Mouse (Mus musculus): ENCODE data around the gene Gm20479. TPM values are rescaled to one million over a fixed set of nuclear protein-coding genes. Genes with fewer than 3 reads are reported as not detected.

Gene Gm20479
- total RNA-seq, 2 experiments from 2014 or later, result not detected

- DNase-seq, result peak; percentile 87
- intact Hi-C loops (cut with DNase I), result no loop called here
Measured at GRCm38 (mm10) chr7:27315958-27316357, 41.3 kb downstream of the Gm20479 start.

- intact Hi-C loops (cut with DNase I), result no loop called here
- DNase-seq, result no peak
Measured at GRCm38 (mm10) chr7:27314393-27314792, 42.8 kb downstream of the Gm20479 start.

- intact Hi-C loops (cut with DNase I), result no loop called here
Measured at GRCm38 (mm10) chr7:27311651-27312284, 45.5 kb downstream of the Gm20479 start.

GRCm38 (mm10) chr7:27310996-27311535 is 46.2 kb downstream of the Gm20479 start:
- no peak for DNase-seq
- intact Hi-C loops (cut with DNase I), result no loop called here

More at GRCm38 (mm10) chr7:27311651-27312284, 45.5 kb downstream of the Gm20479 start:
- DNase-seq, result no peak

GRCm38 (mm10) chr7:27310306-27310705 is 46.9 kb downstream of the Gm20479 start:
- DNase-seq, result peak; percentile 91
- intact Hi-C loops (cut with DNase I), result no loop called here

- DNase-seq, result no peak
- intact Hi-C loops (cut with DNase I), result no loop called here
Measured at GRCm38 (mm10) chr7:27309832-27310231, 47.4 kb downstream of the Gm20479 start.

- intact Hi-C loops (cut with DNase I), result no loop called here
- no peak for DNase-seq
Measured at GRCm38 (mm10) chr7:27308821-27309549, 48.2 kb downstream of the Gm20479 start.

GRCm38 (mm10) chr7:27307551-27307950 is 49.7 kb downstream of the Gm20479 start:
- no peak for DNase-seq
- intact Hi-C loops (cut with DNase I), result no loop called here

- DNase-seq, result peak; percentile 49
- intact Hi-C loops (cut with DNase I), result no loop called here
Measured at GRCm38 (mm10) chr7:27306161-27307160, 50.8 kb downstream of the Gm20479 start.

GRCm38 (mm10) chr7:27305091-27305730 is 52.0 kb downstream of the Gm20479 start:
- no peak for DNase-seq
- intact Hi-C loops (cut with DNase I), result no loop called here

Other genes with a start within 250 kb of the Gm20479 start
- not detected for gene Cyp2f2, start 237.5 kb downstream of the Gm20479 start, total RNA-seq (2021)
- not detected for gene Cyp2t4, start 203.7 kb downstream of the Gm20479 start, total RNA-seq (2021)
- gene Egln2, start 190.6 kb downstream of the Gm20479 start, total RNA-seq (2021), result 10 to 100 TPM; 89.8 to 91.3 TPM
- gene Rab4b, start 178.5 kb downstream of the Gm20479 start, total RNA-seq (2021), result 10 to 100 TPM; 86.0 to 89.0 TPM
- gene Gm21983, start 176.3 kb downstream of the Gm20479 start, total RNA-seq (2021), result not detected
- gene Mia, start 176.3 kb downstream of the Gm20479 start, total RNA-seq (2021), result 1 to 10 TPM; 2.3 to 2.4 TPM
- gene BC024978, start 161.6 kb downstream of the Gm20479 start, total RNA-seq (2021), result 10 to 100 TPM; 16.3 to 18.0 TPM
- 100 to 1,000 TPM in 1 of 2 experiments, 10 to 100 TPM in 1; 98.6 to 110 TPM for gene Snrpa, start 161.1 kb downstream of the Gm20479 start, total RNA-seq (2021)
- gene Itpkc, start 128.8 kb downstream of the Gm20479 start, total RNA-seq (2021), result 10 to 100 TPM; 14.1 to 14.3 TPM
- gene Coq8b, start 124.4 kb downstream of the Gm20479 start, total RNA-seq (2021), result 10 to 100 TPM; 23.6 to 27.0 TPM
- 100 to 1,000 TPM; 101 to 104 TPM for gene Numbl, start 99.0 kb downstream of the Gm20479 start, total RNA-seq (2021)
- gene Ltbp4, start 19.7 kb downstream of the Gm20479 start, total RNA-seq (2021), result 10 to 100 TPM; 41.9 to 52.7 TPM
- 10 to 100 TPM; 47.2 to 52.4 TPM for gene Shkbp1, start 1.4 kb downstream of the Gm20479 start, total RNA-seq (2021)
- 10 to 100 TPM; 75.3 to 82.5 TPM for gene Sptbn4, start 90.3 kb upstream of the Gm20479 start, total RNA-seq (2021)
- gene Blvrb, start 90.6 kb upstream of the Gm20479 start, total RNA-seq (2021), result 10 to 100 TPM in 1 of 2 experiments, 1 to 10 TPM in 1; 9.7 to 12.2 TPM
- 1 to 10 TPM; 3.1 to 3.2 TPM for gene Sertad3, start 116.3 kb upstream of the Gm20479 start, total RNA-seq (2021)
- gene Sertad1, start 129.5 kb upstream of the Gm20479 start, total RNA-seq (2021), result 1 to 10 TPM; 3.3 to 3.5 TPM
- gene Prx, start 141.9 kb upstream of the Gm20479 start, total RNA-seq (2021), result 1 to 10 TPM; 2.6 to 2.7 TPM
- 1 to 10 TPM in 1 of 2 experiments, under 1 TPM in 1; 0.40 to 1.1 TPM for gene Hipk4, start 165.8 kb upstream of the Gm20479 start, total RNA-seq (2021)
- gene Pld3, start 195.8 kb upstream of the Gm20479 start, total RNA-seq (2021), result 100 to 1,000 TPM; 175 to 222 TPM
- 10 to 100 TPM; 27.4 to 33.1 TPM for gene 2310022A10Rik, start 195.8 kb upstream of the Gm20479 start, total RNA-seq (2021)
- 10 to 100 TPM; 68.1 to 72.0 TPM for gene Akt2, start 234.1 kb upstream of the Gm20479 start, total RNA-seq (2021)